Mouse (Mus musculus): Measurements from ENCODE around the gene Parvg. TPM values are rescaled to one million over a fixed set of nuclear protein-coding genes. Genes with fewer than 3 reads are reported as not detected.
"Not testable (repeated sequence)": the region's sequence is repeated elsewhere in the genome, so short reads cannot be mapped to it uniquely, and the experiment has no call there.

Parvg gene
- polyA plus RNA-seq, 1 experiment from 2014 or later, result 1.1 TPM

DNA sequence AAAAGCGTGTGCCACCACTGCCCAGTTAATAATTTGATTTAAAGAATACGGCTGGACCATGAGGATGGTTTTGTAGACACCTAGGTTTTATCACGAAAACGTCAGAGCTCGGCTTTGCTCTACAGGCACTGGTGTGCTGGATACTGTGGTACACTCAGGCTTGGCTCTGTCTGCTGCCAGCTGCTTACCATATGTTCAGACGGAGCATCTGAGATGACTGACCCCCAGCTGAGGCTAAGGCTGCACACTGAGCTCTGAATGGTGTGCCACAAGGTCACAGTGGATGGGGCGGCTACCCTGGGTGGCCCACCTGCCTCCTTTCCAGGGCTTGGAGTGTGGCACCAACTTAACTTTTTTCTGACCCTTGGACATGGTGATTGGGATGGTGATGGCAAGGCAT, 38.4 kb upstream of the Parvg start:
- no peaks in the 10 kb centered on the region for H3K9me3 ChIP-seq (replicated peaks; ENCODE audit: control insufficient read depth, low read length, poor library complexity, severe bottlenecking)
- H3K9ac ChIP-seq (ENCODE audit: low read depth, low read length), result no peak overlapping the region
- H3K36me3 ChIP-seq (ENCODE audit: control insufficient read depth, insufficient read depth, low read length), result no peaks in the 10 kb centered on the region
- no peak overlapping the region for H3K4me3 ChIP-seq (ENCODE audit: low read depth, low read length)
- no peak overlapping the region for H3K27ac ChIP-seq (ENCODE audit: low read length)
- ATAC-seq, result no peak
- H3K4me1 ChIP-seq (ENCODE audit: control insufficient read depth, insufficient read depth, low read length), result no peaks in the 10 kb centered on the region
- H3K4me2 ChIP-seq (ENCODE audit: low read length), result no peak overlapping the region
- WGBS, result 81% methylated on average over 7 of the region's 7 CpGs
- H3K27me3 ChIP-seq (ENCODE audit: control insufficient read depth, insufficient read depth, low read depth, low read length), result no peaks in the 10 kb centered on the region

GRCm38 (mm10) chr15:84288953-84289352, 34.9 kb upstream of the Parvg start:
- not testable (repeated sequence) for H3K27ac ChIP-seq (ENCODE audit: low read length); H3K9ac ChIP-seq (ENCODE audit: low read depth, low read length); H3K4me2 ChIP-seq (ENCODE audit: low read length); H3K4me1 ChIP-seq (ENCODE audit: control insufficient read depth, insufficient read depth, low read length); H3K4me3 ChIP-seq (ENCODE audit: low read depth, low read length); H3K36me3 ChIP-seq (ENCODE audit: control insufficient read depth, insufficient read depth, low read length); H3K27me3 ChIP-seq (ENCODE audit: control insufficient read depth, insufficient read depth, low read depth, low read length); H3K9me3 ChIP-seq (replicated peaks; ENCODE audit: control insufficient read depth, low read length, poor library complexity, severe bottlenecking); ATAC-seq
- WGBS, result 72% methylated on average over 1 of the region's 1 CpGs

DNA sequence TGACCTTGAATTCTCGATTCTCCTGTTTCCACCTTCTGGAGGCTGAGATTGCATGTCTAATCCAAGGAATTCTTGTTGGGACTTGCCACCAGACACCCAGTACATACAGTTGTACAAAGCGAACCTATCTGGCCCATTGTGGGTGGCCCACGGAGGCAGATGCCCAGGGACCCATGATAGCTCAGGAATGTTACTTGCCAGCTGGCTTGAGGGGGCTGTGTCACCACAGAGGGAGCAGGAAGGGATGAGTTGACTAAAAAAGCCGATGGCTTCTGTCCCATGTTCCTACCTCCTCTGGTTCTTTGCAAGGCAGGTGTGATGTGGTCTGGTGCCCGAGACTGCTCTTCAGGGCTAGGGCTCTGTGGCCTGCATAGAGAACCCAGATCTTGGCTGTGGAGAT, 32.7 kb upstream of the Parvg start:
- Histone ChIP-seq H3K27ac (ENCODE audit: low read length) (no peak overlapping the region), H3K27me3 (ENCODE audit: control insufficient read depth, insufficient read depth, low read depth, low read length) (no peaks in the 10 kb centered on the region; the same call in 1 of the 2 replicates), H3K36me3 (ENCODE audit: control insufficient read depth, insufficient read depth, low read length) (no peaks in the 10 kb centered on the region), H3K9me3 (replicated peaks; ENCODE audit: control insufficient read depth, low read length, poor library complexity, severe bottlenecking) (no peaks in the 10 kb centered on the region), H3K4me2 (ENCODE audit: low read length) (no peak overlapping the region), H3K9ac (ENCODE audit: low read depth, low read length) (no peak overlapping the region), H3K4me1 (ENCODE audit: control insufficient read depth, insufficient read depth, low read length) (peaks cover 3% of the 10 kb centered on the region), H3K4me3 (ENCODE audit: low read depth, low read length) (no peak overlapping the region)
- ATAC-seq, result no peak
- 92% methylated on average over 5 of the region's 5 CpGs for WGBS

DNA sequence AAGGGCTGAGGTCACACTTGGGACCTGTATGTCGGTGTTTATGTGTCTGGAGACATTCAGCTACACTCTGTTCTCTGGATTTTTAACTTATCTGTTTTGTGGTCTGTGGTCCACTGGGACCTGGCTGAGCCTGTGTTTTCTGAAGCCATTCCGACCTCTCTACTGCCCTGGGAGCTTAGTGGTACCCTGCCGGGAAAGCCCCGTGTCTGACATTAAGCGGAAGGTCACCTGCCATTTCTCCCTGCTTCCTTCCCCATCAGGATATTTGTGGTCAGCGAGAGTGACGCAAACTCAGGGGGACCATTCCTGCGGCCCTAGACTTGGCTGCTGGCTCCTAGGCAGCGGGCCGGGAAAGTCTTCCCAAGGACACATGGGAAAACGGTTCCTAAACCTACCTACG, 30.2 kb upstream of the Parvg start:
- Histone ChIP-seq H3K4me1 (ENCODE audit: control insufficient read depth, insufficient read depth, low read length) (peaks cover 10% of the 10 kb centered on the region), H3K4me3 (ENCODE audit: low read depth, low read length) (no peak overlapping the region), H3K9ac (ENCODE audit: low read depth, low read length) (no peak overlapping the region), H3K27ac (ENCODE audit: low read length) (no peak overlapping the region), H3K36me3 (ENCODE audit: control insufficient read depth, insufficient read depth, low read length) (no peaks in the 10 kb centered on the region), H3K9me3 (replicated peaks; ENCODE audit: control insufficient read depth, low read length, poor library complexity, severe bottlenecking) (no peaks in the 10 kb centered on the region), H3K27me3 (ENCODE audit: control insufficient read depth, insufficient read depth, low read depth, low read length) (no peaks in the 10 kb centered on the region; the same call in 1 of the 2 replicates), H3K4me2 (ENCODE audit: low read length) (no peak overlapping the region)
- WGBS, result 70% methylated on average over 12 of the region's 12 CpGs
- ATAC-seq, result no peak

DNA sequence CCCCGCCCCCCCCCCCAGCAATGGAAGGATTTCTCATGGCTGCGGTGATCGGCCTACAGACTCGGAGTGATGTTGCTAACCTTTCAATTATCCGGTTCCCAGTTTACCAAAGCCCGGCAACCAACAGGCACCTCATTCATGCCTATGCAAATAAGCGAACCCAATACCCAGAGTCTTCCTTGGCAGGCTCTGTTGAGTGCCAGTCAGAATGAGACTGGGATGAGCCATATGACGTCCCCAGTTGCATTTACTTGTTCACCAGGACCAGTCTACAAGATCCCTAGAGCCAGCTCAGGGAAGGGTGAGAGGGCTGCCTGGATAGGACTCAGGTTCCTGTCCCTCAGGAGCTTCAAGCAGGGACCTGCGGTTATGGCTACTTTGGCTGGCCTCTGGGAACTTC, 29.4 kb upstream of the Parvg start:
- H3K9me3 ChIP-seq (replicated peaks; ENCODE audit: control insufficient read depth, low read length, poor library complexity, severe bottlenecking), result no peaks in the 10 kb centered on the region
- H3K36me3 ChIP-seq (ENCODE audit: control insufficient read depth, insufficient read depth, low read length), result no peaks in the 10 kb centered on the region
- H3K27me3 ChIP-seq (ENCODE audit: control insufficient read depth, insufficient read depth, low read depth, low read length), result no peaks in the 10 kb centered on the region; the same call in 1 of the 2 replicates
- no peak overlapping the region for H3K27ac ChIP-seq (ENCODE audit: low read length)
- no peak overlapping the region for H3K4me3 ChIP-seq (ENCODE audit: low read depth, low read length)
- ATAC-seq, result no peak
- H3K4me2 ChIP-seq (ENCODE audit: low read length), result no peak overlapping the region
- peaks cover 18% of the 10 kb centered on the region for H3K4me1 ChIP-seq (ENCODE audit: control insufficient read depth, insufficient read depth, low read length)
- WGBS, result 58% methylated on average over 9 of the region's 9 CpGs
- H3K9ac ChIP-seq (ENCODE audit: low read depth, low read length), result no peak overlapping the region

DNA sequence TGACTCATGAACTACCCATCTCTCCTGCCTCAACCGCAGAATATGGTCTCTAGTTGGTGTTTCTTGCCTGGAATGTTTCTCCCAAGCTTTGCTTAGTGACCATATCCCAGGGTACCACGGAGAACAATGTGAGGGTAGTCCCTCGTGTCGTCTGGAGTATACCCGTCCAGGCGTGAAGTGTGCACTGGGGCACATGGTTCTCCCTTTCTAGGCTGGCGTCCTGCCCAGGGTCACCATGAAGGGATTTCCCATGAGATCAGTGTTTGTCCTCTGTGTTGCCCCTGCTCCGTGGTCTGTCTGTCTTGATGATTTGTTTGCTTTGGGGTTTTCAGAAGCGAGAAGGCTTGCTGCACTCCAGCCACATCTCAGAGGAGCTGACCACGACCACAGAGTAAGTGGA, 28.6 kb upstream of the Parvg start:
- H3K27ac ChIP-seq (ENCODE audit: low read length), result no peak overlapping the region
- no peak overlapping the region for H3K4me2 ChIP-seq (ENCODE audit: low read length)
- H3K36me3 ChIP-seq (ENCODE audit: control insufficient read depth, insufficient read depth, low read length), result no peaks in the 10 kb centered on the region
- no peaks in the 10 kb centered on the region; the same call in 1 of the 2 replicates for H3K27me3 ChIP-seq (ENCODE audit: control insufficient read depth, insufficient read depth, low read depth, low read length)
- no peaks in the 10 kb centered on the region for H3K9me3 ChIP-seq (replicated peaks; ENCODE audit: control insufficient read depth, low read length, poor library complexity, severe bottlenecking)
- H3K4me3 ChIP-seq (ENCODE audit: low read depth, low read length), result no peak overlapping the region
- no peak for ATAC-seq
- 78% methylated on average over 10 of the region's 10 CpGs for WGBS
- H3K9ac ChIP-seq (ENCODE audit: low read depth, low read length), result no peak overlapping the region
- H3K4me1 ChIP-seq (ENCODE audit: control insufficient read depth, insufficient read depth, low read length), result peaks cover 26% of the 10 kb centered on the region

GRCm38 (mm10) chr15:84297454-84297853, 26.4 kb upstream of the Parvg start:
- WGBS, result 59% methylated on average over 8 of the region's 8 CpGs
- Histone ChIP-seq H3K9me3 (replicated peaks; ENCODE audit: control insufficient read depth, low read length, poor library complexity, severe bottlenecking) (no peaks in the 10 kb centered on the region), H3K27ac (ENCODE audit: low read length) (no peak overlapping the region), H3K4me3 (ENCODE audit: low read depth, low read length) (no peak overlapping the region), H3K36me3 (ENCODE audit: control insufficient read depth, insufficient read depth, low read length) (no peaks in the 10 kb centered on the region), H3K27me3 (ENCODE audit: control insufficient read depth, insufficient read depth, low read depth, low read length) (no peaks in the 10 kb centered on the region), H3K9ac (ENCODE audit: low read depth, low read length) (no peak overlapping the region), H3K4me2 (ENCODE audit: low read length) (no peak overlapping the region), H3K4me1 (ENCODE audit: control insufficient read depth, insufficient read depth, low read length) (peaks cover 48% of the 10 kb centered on the region)
- no peak for ATAC-seq

- Histone ChIP-seq H3K9ac (ENCODE audit: low read depth, low read length) (peak overlapping the region; percentile 42; the same call in 1 of the 2 replicates), H3K4me1 (ENCODE audit: control insufficient read depth, insufficient read depth, low read length) (peaks cover 60% of the 10 kb centered on the region), H3K27me3 (ENCODE audit: control insufficient read depth, insufficient read depth, low read depth, low read length) (no peaks in the 10 kb centered on the region), H3K36me3 (ENCODE audit: control insufficient read depth, insufficient read depth, low read length) (no peaks in the 10 kb centered on the region), H3K27ac (ENCODE audit: low read length) (peak overlapping the region; percentile 86; the same call in 1 of the 2 replicates), H3K4me3 (ENCODE audit: low read depth, low read length) (no peak overlapping the region), H3K9me3 (replicated peaks; ENCODE audit: control insufficient read depth, low read length, poor library complexity, severe bottlenecking) (no peaks in the 10 kb centered on the region), H3K4me2 (ENCODE audit: low read length) (peak overlapping the region; percentile 34)
- WGBS, result 17% methylated on average over 13 of the region's 13 CpGs
- 0 out of 2 replicates have a peak, but pooled peaks have one; percentile 9 for ATAC-seq
Observed at GRCm38 (mm10) chr15:84298804-84299370, 24.9 kb upstream of the Parvg start.

- no peaks in the 10 kb centered on the region for H3K36me3 ChIP-seq (ENCODE audit: control insufficient read depth, insufficient read depth, low read length)
- no peak overlapping the region for H3K4me3 ChIP-seq (ENCODE audit: low read depth, low read length)
- 8% methylated on average over 9 of the region's 9 CpGs for WGBS
- peak overlapping the region; percentile 42 for H3K9ac ChIP-seq (ENCODE audit: low read depth, low read length)
- H3K27ac ChIP-seq (ENCODE audit: low read length), result peak overlapping the region; percentile 86
- peaks cover 57% of the 10 kb centered on the region for H3K4me1 ChIP-seq (ENCODE audit: control insufficient read depth, insufficient read depth, low read length)
- no peaks in the 10 kb centered on the region for H3K27me3 ChIP-seq (ENCODE audit: control insufficient read depth, insufficient read depth, low read depth, low read length)
- H3K9me3 ChIP-seq (replicated peaks; ENCODE audit: control insufficient read depth, low read length, poor library complexity, severe bottlenecking), result no peaks in the 10 kb centered on the region
- peak overlapping the region; percentile 34 for H3K4me2 ChIP-seq (ENCODE audit: low read length)
- peak; percentile 49; the same call in 1 of the 2 replicates for ATAC-seq
Observed at GRCm38 (mm10) chr15:84299662-84300333, 24.0 kb upstream of the Parvg start.

Data from midbrain, embryonic 16.5 days (tissue).